Mouse (Mus musculus): ENCODE results near the gene P2rx1.

P2rx1 gene

GRCm38 (mm10) chr11:72998771-72999170, at the start of gene P2rx1:
Gene P2rx1, plus strand, starts transcription at chr11:72999103.
- DNase-seq (ENCODE audit: low spot score in 2 of 2), result peak in 1 of 2 experiments; percentile 41

GRCm38 (mm10) chr11:72951137-72952000, 47.5 kb upstream of the P2rx1 start:
- no peak for DNase-seq (ENCODE audit: low spot score in 2 of 2)

- DNase-seq (ENCODE audit: low spot score in 2 of 2), result no peak
These were observed 46.7 kb upstream of the P2rx1 start for GRCm38 (mm10) chr11:72952226-72952625.

GRCm38 (mm10) chr11:72952697-72953096, 46.2 kb upstream of the P2rx1 start:
- DNase-seq (ENCODE audit: low spot score in 2 of 2), result no peak

- DNase-seq (ENCODE audit: low spot score in 2 of 2), result no peak
These were observed 45.8 kb upstream of the P2rx1 start for GRCm38 (mm10) chr11:72953116-72953439.

- DNase-seq (ENCODE audit: low spot score in 2 of 2), result peak in 1 of 2 experiments; percentile 41
These were observed 45.3 kb upstream of the P2rx1 start for GRCm38 (mm10) chr11:72953440-72954151.

GRCm38 (mm10) chr11:72954216-72954615, 44.7 kb upstream of the P2rx1 start:
- peak in 1 of 2 experiments; percentile 20 for DNase-seq (ENCODE audit: low spot score in 2 of 2)

GRCm38 (mm10) chr11:72955339-72955974, 43.4 kb upstream of the P2rx1 start:
- no peak for DNase-seq (ENCODE audit: low spot score in 2 of 2)

GRCm38 (mm10) chr11:72957318-72957717, 41.6 kb upstream of the P2rx1 start:
- no peak for DNase-seq (ENCODE audit: low spot score in 2 of 2)

GRCm38 (mm10) chr11:72959924-72960679, 38.8 kb upstream of the P2rx1 start:
- peak in 1 of 2 experiments; percentile 24 for DNase-seq (ENCODE audit: low spot score in 2 of 2)

GRCm38 (mm10) chr11:72960723-72961071, 38.2 kb upstream of the P2rx1 start:
- DNase-seq (ENCODE audit: low spot score in 2 of 2), result no peak

GRCm38 (mm10) chr11:72961072-72961980, 37.6 kb upstream of the P2rx1 start, which contains the start of gene Atp2a3:
Gene Atp2a3, plus strand, starts transcription at chr11:72961169.
- peak; percentile 54 to 80 for DNase-seq (ENCODE audit: low spot score in 2 of 2)

- no peak for DNase-seq (ENCODE audit: low spot score in 2 of 2)
These were observed 36.5 kb upstream of the P2rx1 start for GRCm38 (mm10) chr11:72962378-72962777.

- no peak for DNase-seq (ENCODE audit: low spot score in 2 of 2)
These were observed 35.7 kb upstream of the P2rx1 start for GRCm38 (mm10) chr11:72963058-72963788.

GRCm38 (mm10) chr11:72963789-72964294, 35.1 kb upstream of the P2rx1 start:
- no peak for DNase-seq (ENCODE audit: low spot score in 2 of 2)

GRCm38 (mm10) chr11:72974995-72975503, 23.9 kb upstream of the P2rx1 start:
- no peak for DNase-seq (ENCODE audit: low spot score in 2 of 2)

GRCm38 (mm10) chr11:72982516-72982915, 16.4 kb upstream of the P2rx1 start:
- DNase-seq (ENCODE audit: low spot score in 2 of 2), result no peak

- peak in 1 of 2 experiments; percentile 40 for DNase-seq (ENCODE audit: low spot score in 2 of 2)
These were observed 15.6 kb upstream of the P2rx1 start for GRCm38 (mm10) chr11:72983283-72983682.

- DNase-seq (ENCODE audit: low spot score in 2 of 2), result no peak
These were observed 12.2 kb upstream of the P2rx1 start for GRCm38 (mm10) chr11:72986745-72987144.
